Mouse (Mus musculus): ENCODE data around the gene Ap2a1.

Ap2a1 gene

GRCm38 (mm10) chr7:44891611-44892010 lies 37.7 kb downstream of the Ap2a1 start:
- no peak for TF ChIP-seq GATA4 (IDR thresholded peaks at IDR 0.05; ENCODE audit: insufficient replicate concordance, low read length)

- no peak for TF ChIP-seq GATA4 (IDR thresholded peaks at IDR 0.05; ENCODE audit: insufficient replicate concordance, low read length)
Observed at GRCm38 (mm10) chr7:44890737-44891136, 38.6 kb downstream of the Ap2a1 start.

GRCm38 (mm10) chr7:44890180-44890579 lies 39.1 kb downstream of the Ap2a1 start:
- TF ChIP-seq GATA4 (IDR thresholded peaks at IDR 0.05; ENCODE audit: insufficient replicate concordance, low read length), result no peak

GRCm38 (mm10) chr7:44888256-44889105 lies 40.8 kb downstream of the Ap2a1 start:
- TF ChIP-seq GATA4 (IDR thresholded peaks at IDR 0.05; ENCODE audit: insufficient replicate concordance, low read length), result no peak

- no peak for TF ChIP-seq GATA4 (IDR thresholded peaks at IDR 0.05; ENCODE audit: insufficient replicate concordance, low read length)
Observed at GRCm38 (mm10) chr7:44886964-44887363, 42.3 kb downstream of the Ap2a1 start.

GRCm38 (mm10) chr7:44884637-44885036 lies 44.7 kb downstream of the Ap2a1 start:
- TF ChIP-seq GATA4 (IDR thresholded peaks at IDR 0.05; ENCODE audit: insufficient replicate concordance, low read length), result no peak

GRCm38 (mm10) chr7:44883036-44883435 lies 46.3 kb downstream of the Ap2a1 start:
- TF ChIP-seq GATA4 (IDR thresholded peaks at IDR 0.05; ENCODE audit: insufficient replicate concordance, low read length), result no peak

GRCm38 (mm10) chr7:44877833-44878232 lies 51.5 kb downstream of the Ap2a1 start:
- no peak for TF ChIP-seq GATA4 (IDR thresholded peaks at IDR 0.05; ENCODE audit: insufficient replicate concordance, low read length)

- TF ChIP-seq GATA4 (IDR thresholded peaks at IDR 0.05; ENCODE audit: insufficient replicate concordance, low read length), result no peak
Observed at GRCm38 (mm10) chr7:44871181-44871580, 58.1 kb downstream of the Ap2a1 start.

GRCm38 (mm10) chr7:44870614-44871013 lies 58.7 kb downstream of the Ap2a1 start:
- TF ChIP-seq GATA4 (IDR thresholded peaks at IDR 0.05; ENCODE audit: insufficient replicate concordance, low read length), result no peak

- no peak for TF ChIP-seq GATA4 (IDR thresholded peaks at IDR 0.05; ENCODE audit: insufficient replicate concordance, low read length)
Observed at GRCm38 (mm10) chr7:44869697-44870528, 59.4 kb downstream of the Ap2a1 start, which contains the start of gene Ptov1. Ptov1 (minus strand) TSS chr7:44869788.

GRCm38 (mm10) chr7:44868919-44869696 lies 60.2 kb downstream of the Ap2a1 start:
- TF ChIP-seq GATA4 (IDR thresholded peaks at IDR 0.05; ENCODE audit: insufficient replicate concordance, low read length), result no peak

- no peak for TF ChIP-seq GATA4 (IDR thresholded peaks at IDR 0.05; ENCODE audit: insufficient replicate concordance, low read length)
Observed at GRCm38 (mm10) chr7:44868465-44868864, 60.8 kb downstream of the Ap2a1 start.

- no peak for TF ChIP-seq GATA4 (IDR thresholded peaks at IDR 0.05; ENCODE audit: insufficient replicate concordance, low read length)
Observed at GRCm38 (mm10) chr7:44867802-44868201, 61.5 kb downstream of the Ap2a1 start.

- no peak for TF ChIP-seq GATA4 (IDR thresholded peaks at IDR 0.05; ENCODE audit: insufficient replicate concordance, low read length)
Observed at GRCm38 (mm10) chr7:44867010-44867702, 62.1 kb downstream of the Ap2a1 start.
